Mouse (Mus musculus) midbrain, embryonic 13.5 days (tissue): Measurements from ENCODE around the gene Pih1d1. TPM values are rescaled to one million over a fixed set of nuclear protein-coding genes. Genes with fewer than 3 reads are reported as not detected.

ENCODE experiments used
- ATAC-seq: fragments of 200-750 bp; cut with Nextera tagmentation; 2 replicates; pipeline ENCODE4 v1.8.0; 2017; ENCODE audit warnings: mild to moderate bottlenecking, moderate TSS enrichment, moderate library complexity
- H3K27ac ChIP-seq: fragments of 300-500 bp; sonication (generic); 2 replicates; pipeline ENCODE4 v1.5.1; 2015; ENCODE audit warnings: inconsistent platforms, mild to moderate bottlenecking, moderate library complexity
- H3K27me3 ChIP-seq: fragments of 300-500 bp; sonication (generic); 2 replicates; pipeline ENCODE4 v1.6.1; 2015; ENCODE audit warnings: mild to moderate bottlenecking, inconsistent platforms
- H3K36me3 ChIP-seq: fragments of 300-500 bp; sonication (generic); 2 replicates; pipeline ENCODE4 v1.6.1; 2015; ENCODE audit warnings: mild to moderate bottlenecking, inconsistent platforms
- H3K4me1 ChIP-seq: fragments of 300-500 bp; sonication (generic); replicated peaks from 2 replicates; pipeline ENCODE4 v1.6.1; 2015; ENCODE audit warnings: inconsistent platforms
- H3K4me2 ChIP-seq: fragments of 300-500 bp; sonication (generic); replicated peaks from 2 replicates; pipeline ENCODE4 v1.6.1; 2015; ENCODE audit warnings: moderate library complexity, mild to moderate bottlenecking, inconsistent platforms
- H3K4me3 ChIP-seq: fragments of 300-500 bp; sonication (generic); replicated peaks from 2 replicates; pipeline ENCODE4 v1.5.1; 2015; ENCODE audit warnings: mild to moderate bottlenecking, inconsistent platforms
- H3K9ac ChIP-seq: fragments of 300-500 bp; sonication (generic); replicated peaks from 2 replicates; pipeline ENCODE4 v1.6.1; 2015; ENCODE audit warnings: mild to moderate bottlenecking, inconsistent platforms
- H3K9me3 ChIP-seq: fragments of 300-500 bp; sonication (generic); 2 replicates; pipeline ENCODE4 v1.6.1; 2016; ENCODE audit warnings: mild to moderate bottlenecking, inconsistent platforms
- WGBS: fragments of 180-500 bp; shearing (Covaris S2); methylation state at CpG from one replicate; pipeline ENCODE4 v1.1.7; 2015; 5-methylcytosine and 5-hydroxymethylcytosine counted together
- polyA plus RNA-seq: library from polyadenylated mRNA; unstranded; fragments of >200 nt; fragmentation: Nextera tagmentation; extraction: Ambion mirVana; gene quantifications from 2 replicates; pipeline ENCODE4 v1.2.1, GENCODE M21; 2015

Pih1d1 gene
- polyA plus RNA-seq, 1 experiment from 2014 or later = 93.0 TPM

- no peak for ATAC-seq
- Histone ChIP-seq H3K36me3 (peaks cover 21% of the 10 kb centered on the region; the same call in 1 of the 2 replicates), H3K27ac (no peak overlapping the region), H3K27me3 (peaks cover 32% of the 10 kb centered on the region), H3K9ac (no peak overlapping the region), H3K4me3 (no peak overlapping the region), H3K4me1 (peaks cover 10% of the 10 kb centered on the region), H3K9me3 (no peaks in the 10 kb centered on the region), H3K4me2 (no peak overlapping the region)
- WGBS = 82% methylated on average over 1 of the region's 1 CpGs
Observed at GRCm38 (mm10) chr7:45138403-45138802, 15.7 kb upstream of the Pih1d1 start.

DNA sequence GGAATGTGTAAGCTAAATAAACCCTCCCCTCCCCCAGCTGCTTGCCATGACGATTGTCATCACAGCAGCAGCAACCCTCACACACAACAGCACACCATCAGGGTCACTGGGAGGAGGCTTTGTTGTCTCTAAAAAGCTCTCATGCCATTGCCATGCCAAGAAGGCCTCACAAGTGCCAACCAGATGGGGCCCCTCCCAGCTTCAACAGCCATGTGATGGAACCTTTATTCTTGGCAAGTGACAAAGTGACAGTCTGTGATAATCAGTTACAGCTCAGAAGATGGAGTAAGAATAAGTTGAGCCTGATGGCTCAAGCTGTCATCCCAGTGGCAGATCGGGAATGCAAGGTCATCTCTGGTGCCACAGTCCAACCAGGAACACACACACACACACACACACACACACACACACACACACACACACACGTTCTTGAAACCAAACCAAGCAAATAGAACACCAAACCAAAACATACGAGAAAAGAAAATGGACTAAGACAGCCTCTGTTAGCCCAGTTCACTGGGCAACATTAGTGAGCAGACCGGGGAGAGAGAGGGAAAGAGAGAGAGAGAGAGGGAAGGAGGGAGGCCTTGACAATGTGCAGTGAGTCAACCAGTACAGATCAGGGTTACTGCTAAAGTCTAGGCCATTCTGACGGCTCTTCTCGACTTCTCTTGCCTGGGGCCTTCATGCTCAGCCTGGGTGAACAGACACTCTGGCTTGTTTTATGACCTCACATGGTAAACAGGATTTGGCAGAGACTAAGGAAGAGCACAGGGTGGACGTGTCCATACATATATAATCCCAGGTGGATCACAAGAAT is 14.0 kb upstream of the Pih1d1 start:
- H3K4me1 ChIP-seq = peaks cover 10% of the 10 kb centered on the region
- ATAC-seq = no peak
- peaks cover 35% of the 10 kb centered on the region for H3K36me3 ChIP-seq
- no peak overlapping the region for H3K4me2 ChIP-seq
- H3K9me3 ChIP-seq = no peaks in the 10 kb centered on the region
- H3K27me3 ChIP-seq = peaks cover 25% of the 10 kb centered on the region
- no peak overlapping the region for H3K27ac ChIP-seq
- WGBS = 80% methylated on average over 8 of the region's 8 CpGs
- H3K4me3 ChIP-seq = no peak overlapping the region
- H3K9ac ChIP-seq = no peak overlapping the region

DNA sequence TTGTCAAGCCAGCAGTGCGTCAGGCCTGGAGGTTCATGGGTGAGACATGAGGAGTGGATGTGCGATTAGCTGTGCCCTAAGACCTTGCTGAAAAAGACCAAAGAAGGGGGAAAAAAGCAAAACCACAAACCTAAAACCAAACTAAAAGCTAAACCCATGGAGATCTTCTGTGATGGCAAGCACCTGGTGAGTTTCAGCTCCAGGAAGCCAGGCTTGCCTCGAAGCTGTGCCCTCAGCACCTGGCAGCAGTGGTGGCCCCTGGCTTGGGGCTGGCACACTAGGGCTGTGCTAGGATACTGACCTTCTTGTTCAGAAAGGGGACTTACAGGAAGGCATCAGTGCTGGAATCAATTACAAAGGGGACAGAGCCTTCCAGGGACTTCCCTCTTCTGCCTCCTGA is 12.8 kb upstream of the Pih1d1 start:
- ATAC-seq = no peak
- H3K9ac ChIP-seq = no peak overlapping the region
- H3K27ac ChIP-seq = no peak overlapping the region
- H3K9me3 ChIP-seq = no peaks in the 10 kb centered on the region
- peaks cover 45% of the 10 kb centered on the region for H3K36me3 ChIP-seq
- H3K4me1 ChIP-seq = 0 out of 2 replicates have a peak, but pooled peaks cover 2% of the 10 kb centered on the region
- no peak overlapping the region for H3K4me3 ChIP-seq
- H3K4me2 ChIP-seq = no peak overlapping the region
- H3K27me3 ChIP-seq = peaks cover 15% of the 10 kb centered on the region
- WGBS = 88% methylated on average over 3 of the region's 3 CpGs

DNA sequence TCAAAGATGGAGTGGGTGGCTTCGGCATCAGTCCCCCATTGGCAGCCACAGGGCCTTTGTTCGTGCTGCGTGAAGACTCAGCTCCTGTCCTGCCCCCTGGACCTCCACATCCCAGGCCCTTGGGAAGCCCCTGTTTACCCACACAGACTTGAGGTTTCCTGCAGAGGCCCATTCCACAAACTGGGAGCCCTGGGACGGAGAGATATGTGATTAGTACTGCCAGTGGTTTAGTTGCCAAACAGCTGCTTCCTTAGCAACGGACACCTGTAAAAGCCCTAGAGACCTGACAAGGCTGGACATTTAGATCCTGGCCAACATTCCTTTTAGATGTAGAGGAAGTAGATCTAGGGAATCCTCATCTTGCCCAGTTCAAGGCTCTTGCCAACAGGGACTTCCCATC is 12.2 kb upstream of the Pih1d1 start:
- Histone ChIP-seq H3K4me2 (no peak overlapping the region), H3K27ac (no peak overlapping the region), H3K9me3 (no peaks in the 10 kb centered on the region), H3K9ac (no peak overlapping the region), H3K36me3 (peaks cover 45% of the 10 kb centered on the region), H3K27me3 (peaks cover 11% of the 10 kb centered on the region), H3K4me3 (no peak overlapping the region), H3K4me1 (no peaks in the 10 kb centered on the region)
- WGBS = 90% methylated on average over 5 of the region's 5 CpGs
- ATAC-seq = no peak

GRCm38 (mm10) chr7:45144368-45145174 is 9.5 kb upstream of the Pih1d1 start:
- H3K4me3 ChIP-seq = no peak overlapping the region
- no peaks in the 10 kb centered on the region for H3K27me3 ChIP-seq
- H3K9me3 ChIP-seq = no peaks in the 10 kb centered on the region
- WGBS = 88% methylated on average over 13 of the region's 13 CpGs
- 0 out of 2 replicates have a peak, but pooled peaks cover 2% of the 10 kb centered on the region for H3K4me1 ChIP-seq
- H3K36me3 ChIP-seq = peaks cover 45% of the 10 kb centered on the region
- no peak for ATAC-seq
- H3K9ac ChIP-seq = peak overlapping the region; percentile 37; the same call in 1 of the 2 replicates
- H3K27ac ChIP-seq = no peak overlapping the region
- no peak overlapping the region for H3K4me2 ChIP-seq

DNA sequence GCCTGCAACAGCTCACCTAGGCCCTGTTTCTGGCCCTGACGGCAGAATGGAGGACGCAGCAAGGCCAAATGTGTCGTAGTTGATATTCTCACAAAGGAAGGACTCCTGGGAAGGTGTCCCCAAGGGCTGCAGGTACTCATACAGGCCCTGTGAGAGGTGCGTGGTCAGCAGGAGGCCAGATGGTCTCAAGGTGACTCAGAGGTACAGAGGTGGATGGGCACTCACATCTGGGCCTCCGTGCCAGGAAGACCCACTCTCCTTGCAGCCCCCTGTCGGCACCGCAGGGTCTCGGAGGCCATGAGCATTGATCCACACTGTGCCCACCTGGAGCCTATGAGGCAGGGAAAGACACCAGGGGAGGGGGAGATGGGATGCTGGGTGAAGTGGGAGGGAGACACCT is 8.6 kb upstream of the Pih1d1 start:
- Histone ChIP-seq H3K4me1 (0 out of 2 replicates have a peak, but pooled peaks cover 3% of the 10 kb centered on the region), H3K36me3 (peaks cover 45% of the 10 kb centered on the region), H3K4me2 (no peak overlapping the region), H3K9me3 (no peaks in the 10 kb centered on the region), H3K27ac (no peak overlapping the region), H3K27me3 (no peaks in the 10 kb centered on the region), H3K4me3 (no peak overlapping the region), H3K9ac (0 out of 2 replicates have a peak overlapping the region, but pooled peaks have one; percentile 3)
- ATAC-seq = no peak
- WGBS = 94% methylated on average over 8 of the region's 8 CpGs

GRCm38 (mm10) chr7:45147267-45147666 is 6.8 kb upstream of the Pih1d1 start:
- ATAC-seq = no peak
- Histone ChIP-seq H3K9ac (no peak overlapping the region), H3K27me3 (no peaks in the 10 kb centered on the region), H3K4me1 (peaks cover 11% of the 10 kb centered on the region; the same call in 1 of the 2 replicates), H3K4me3 (no peak overlapping the region), H3K4me2 (no peak overlapping the region), H3K9me3 (no peaks in the 10 kb centered on the region), H3K27ac (no peak overlapping the region), H3K36me3 (peaks cover 36% of the 10 kb centered on the region)
- WGBS = 96% methylated on average over 11 of the region's 11 CpGs

- 93% methylated on average over 11 of the region's 11 CpGs for WGBS
- Histone ChIP-seq H3K9ac (no peak overlapping the region), H3K36me3 (peaks cover 29% of the 10 kb centered on the region), H3K4me1 (peaks cover 11% of the 10 kb centered on the region; the same call in 1 of the 2 replicates), H3K27ac (no peak overlapping the region), H3K4me2 (no peak overlapping the region), H3K4me3 (no peak overlapping the region), H3K9me3 (no peaks in the 10 kb centered on the region), H3K27me3 (no peaks in the 10 kb centered on the region)
- ATAC-seq = no peak
Observed at GRCm38 (mm10) chr7:45147899-45148298, 6.2 kb upstream of the Pih1d1 start.

DNA sequence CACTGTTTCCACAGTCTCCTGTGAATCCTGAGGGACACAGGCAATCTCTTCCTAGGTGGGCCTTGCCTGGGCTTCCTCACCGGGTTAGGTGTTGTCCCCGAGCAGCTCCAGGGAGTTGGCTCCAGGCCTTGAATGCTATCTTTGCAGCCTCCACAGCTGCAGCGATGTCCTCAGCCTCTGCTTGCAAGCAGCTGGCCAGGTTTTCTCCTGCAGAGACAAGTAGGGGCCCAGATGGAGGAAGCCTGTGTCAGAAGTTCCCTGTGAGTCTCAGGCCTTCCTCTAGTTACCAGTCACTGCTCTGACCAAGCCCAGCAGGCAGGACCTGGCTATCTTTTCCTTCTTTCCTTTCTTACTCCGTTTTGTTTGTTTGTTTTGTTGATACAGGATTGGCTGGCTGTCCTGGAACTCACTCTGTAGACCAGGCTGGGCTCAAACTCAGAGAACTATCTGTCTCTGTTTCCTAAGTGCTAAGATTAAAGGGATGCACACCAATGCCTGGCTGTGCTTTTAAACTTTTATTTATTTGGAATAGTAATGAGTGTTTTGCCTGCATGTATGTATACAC is 5.5 kb upstream of the Pih1d1 start:
- Histone ChIP-seq H3K9ac (no peak overlapping the region; the same call in 1 of the 2 replicates), H3K4me3 (no peak overlapping the region), H3K4me1 (peaks cover 16% of the 10 kb centered on the region), H3K9me3 (no peaks in the 10 kb centered on the region), H3K27ac (no peak overlapping the region), H3K27me3 (no peaks in the 10 kb centered on the region), H3K4me2 (no peak overlapping the region), H3K36me3 (peaks cover 22% of the 10 kb centered on the region)
- no peak for ATAC-seq
- WGBS = 77% methylated on average over 4 of the region's 4 CpGs

DNA sequence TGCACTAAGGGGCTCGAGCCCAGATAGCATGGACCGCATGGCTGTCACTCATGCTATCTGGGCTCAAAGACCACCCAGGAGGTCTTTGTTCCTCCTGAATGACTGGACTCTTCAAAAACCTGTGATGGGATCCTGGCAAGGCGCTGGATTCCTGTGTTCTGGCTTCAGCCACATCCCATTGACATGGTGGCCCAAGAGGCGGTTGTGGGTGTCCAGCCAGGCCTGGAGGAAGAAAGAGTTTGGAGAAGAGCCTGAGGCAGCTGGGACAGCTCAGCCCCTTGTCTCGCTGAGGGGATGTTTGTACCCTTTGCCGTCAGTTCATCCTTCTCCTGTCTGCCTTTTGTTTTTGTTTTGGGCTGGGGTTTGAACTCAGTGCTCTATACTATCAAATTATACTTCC is 4.6 kb upstream of the Pih1d1 start:
- Histone ChIP-seq H3K27ac (no peak overlapping the region), H3K4me1 (peaks cover 18% of the 10 kb centered on the region), H3K9ac (no peak overlapping the region), H3K36me3 (peaks cover 13% of the 10 kb centered on the region), H3K9me3 (no peaks in the 10 kb centered on the region), H3K4me3 (no peak overlapping the region), H3K27me3 (no peaks in the 10 kb centered on the region), H3K4me2 (no peak overlapping the region)
- WGBS = 17% methylated on average over 6 of the region's 6 CpGs
- ATAC-seq = no peak

GRCm38 (mm10) chr7:45150321-45150720 is 3.8 kb upstream of the Pih1d1 start:
- peaks cover 25% of the 10 kb centered on the region for H3K4me1 ChIP-seq
- H3K9me3 ChIP-seq = no peaks in the 10 kb centered on the region
- H3K36me3 ChIP-seq = peaks cover 8% of the 10 kb centered on the region
- no peaks in the 10 kb centered on the region for H3K27me3 ChIP-seq
- H3K4me3 ChIP-seq = no peak overlapping the region
- ATAC-seq = no peak
- no peak overlapping the region for H3K9ac ChIP-seq
- 76% methylated on average over 4 of the region's 4 CpGs for WGBS
- H3K27ac ChIP-seq = no peak overlapping the region
- no peak overlapping the region for H3K4me2 ChIP-seq

DNA sequence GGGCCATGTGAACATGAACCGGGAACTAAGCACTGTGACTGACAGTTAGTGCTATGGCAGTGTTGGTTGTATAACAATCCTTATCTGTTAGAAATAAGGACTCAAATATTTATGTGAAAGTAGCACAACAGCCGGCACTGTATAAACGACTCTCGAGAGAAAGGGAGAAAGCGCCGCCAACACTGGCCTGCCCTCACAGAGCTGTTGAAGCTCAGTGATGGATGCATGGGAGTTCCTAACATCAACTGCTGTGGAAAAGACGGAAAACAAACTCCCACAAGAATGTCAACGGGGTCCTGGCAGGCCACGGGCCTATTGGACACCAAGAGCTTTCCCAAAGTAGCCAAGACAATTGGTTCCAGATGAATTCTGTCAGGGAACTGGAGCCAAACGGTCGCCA is 2.8 kb upstream of the Pih1d1 start:
- H3K36me3 ChIP-seq = 0 out of 2 replicates have a peak, but pooled peaks cover 2% of the 10 kb centered on the region
- H3K9ac ChIP-seq = no peak overlapping the region
- no peaks in the 10 kb centered on the region for H3K27me3 ChIP-seq
- peaks cover 32% of the 10 kb centered on the region for H3K4me1 ChIP-seq
- H3K4me3 ChIP-seq = no peak overlapping the region
- 63% methylated on average over 11 of the region's 11 CpGs for WGBS
- H3K27ac ChIP-seq = no peak overlapping the region
- H3K9me3 ChIP-seq = no peaks in the 10 kb centered on the region
- no peak overlapping the region for H3K4me2 ChIP-seq
- ATAC-seq = no peak
